Mouse (Mus musculus) ES-E14 (cell line): ENCODE data around the gene Spon1.

ENCODE experiments used
- CHD2 ChIP-seq: IDR thresholded peaks from 2 replicates; pipeline ENCODE4 v1.6.1; 2014; ENCODE audit warnings: mild to moderate bottlenecking, low read depth, low read length, inconsistent platforms
- HCFC1 ChIP-seq: IDR thresholded peaks from 2 replicates; pipeline ENCODE4 v1.6.1; 2012; ENCODE audit warnings: low read length, inconsistent platforms, borderline replicate concordance; ENCODE audit not compliant: insufficient read depth
- MAFK ChIP-seq: IDR thresholded peaks from 2 replicates; pipeline ENCODE4 v1.6.1; 2014; ENCODE audit warnings: mild to moderate bottlenecking, low read depth, low read length, inconsistent platforms; ENCODE audit not compliant: insufficient read depth
- ZNF384 ChIP-seq: IDR thresholded peaks from 2 replicates; pipeline ENCODE4 v1.6.1; 2012; ENCODE audit warnings: low read depth, low read length, inconsistent platforms

- TF ChIP-seq HCFC1 (no peak), MAFK (no peak), ZNF384 (no peak), CHD2 (no peak)
These were observed 96.2 kb downstream of the Spon1 start for GRCm38 (mm10) chr7:113861964-113862363.
